Mouse (Mus musculus) thymus, adult 2 months (tissue): ENCODE measurements at regions not wholly inside any gene's neighbourhood (a gene's known extent, or its start where the extent isn't known, plus 50 kb on each side); places are given as distances from the start of the nearest gene placed in this dataset.

Source experiments
- DNase-seq: peaks from one replicate; pipeline ENCODE4 v3.0.0; 2021
- H3K27ac ChIP-seq: fragments of 200-500 bp; 2 replicates; pipeline ENCODE4 v1.5.1; 2012; ENCODE audit warnings: low read length, control low read depth; ENCODE audit not compliant: control insufficient read depth, insufficient read depth
- H3K27me3 ChIP-seq: fragments of 200-500 bp; 2 replicates; pipeline ENCODE4 v1.6.1; 2012; ENCODE audit warnings: mild to moderate bottlenecking, low read length, moderate library complexity, mixed read lengths; ENCODE audit not compliant: control insufficient read depth, insufficient read depth
- H3K36me3 ChIP-seq: fragments of 200-500 bp; 2 replicates; pipeline ENCODE4 v1.6.1; 2012; ENCODE audit warnings: mild to moderate bottlenecking, low read length, moderate library complexity; ENCODE audit not compliant: control insufficient read depth, insufficient read depth
- H3K4me1 ChIP-seq: fragments of 200-500 bp; replicated peaks from 2 replicates; pipeline ENCODE4 v1.6.1; 2012; ENCODE audit warnings: low read length; ENCODE audit not compliant: control insufficient read depth, insufficient read depth
- H3K4me3 ChIP-seq: fragments of 200-500 bp; 2 replicates; pipeline ENCODE4 v1.5.1; 2012; ENCODE audit warnings: mild to moderate bottlenecking, low read length, control low read depth, moderate library complexity; ENCODE audit not compliant: control insufficient read depth, insufficient read depth
- CTCF ChIP-seq: fragments of 200-500 bp; IDR thresholded peaks from 2 replicates; pipeline ENCODE4 v1.5.1; 2012; ENCODE audit warnings: mild to moderate bottlenecking, control low read depth, low read length, moderate library complexity, borderline replicate concordance; ENCODE audit not compliant: control insufficient read depth, poor library complexity, insufficient read depth; ENCODE audit errors: extremely low read depth
- POLR2A ChIP-seq: fragments of 200-500 bp; IDR thresholded peaks from 2 replicates; pipeline ENCODE4 v1.6.1; 2012; ENCODE audit warnings: mild to moderate bottlenecking, low read length, control low read depth, moderate library complexity; ENCODE audit not compliant: control insufficient read depth, poor library complexity, insufficient read depth; ENCODE audit errors: extremely low read depth
- WGBS: fragments of 180-500 bp; shearing (Covaris S2); methylation state at CpG from one replicate; pipeline ENCODE4 v1.1.7; 2018; 5-methylcytosine and 5-hydroxymethylcytosine counted together

DNA sequence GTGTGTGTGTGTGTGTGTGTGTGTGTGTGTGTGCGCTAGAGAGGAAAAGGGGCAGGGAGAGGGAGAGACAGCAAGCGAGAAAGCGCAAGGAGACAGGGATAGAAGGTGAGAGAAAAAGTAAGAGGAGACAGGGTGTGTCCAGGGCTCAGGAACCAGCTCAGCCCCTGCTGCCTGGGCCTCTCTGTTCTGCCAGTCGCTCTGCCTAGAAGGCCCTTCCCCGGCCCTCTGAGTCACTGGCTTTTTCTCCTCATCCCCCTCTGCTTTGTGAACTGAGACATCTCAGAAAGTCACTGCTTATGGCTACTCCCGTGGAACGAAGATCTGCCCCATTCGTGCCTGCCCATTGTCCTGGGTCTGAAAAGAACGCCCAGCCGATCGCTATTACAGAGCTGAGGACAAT, 112.2 kb downstream of the Gm826 start:
- no peak for DNase-seq
- Histone ChIP-seq H3K4me3 (no peak overlapping the region), H3K4me1 (no peaks in the 10 kb centered on the region), H3K27ac (no peak overlapping the region), H3K36me3 (no peaks in the 10 kb centered on the region), H3K27me3 (no peaks in the 10 kb centered on the region)
- WGBS, result 90% methylated on average over 11 of the region's 11 CpGs
- TF ChIP-seq CTCF, result no peak
- TF ChIP-seq POLR2A, result no peak

DNA sequence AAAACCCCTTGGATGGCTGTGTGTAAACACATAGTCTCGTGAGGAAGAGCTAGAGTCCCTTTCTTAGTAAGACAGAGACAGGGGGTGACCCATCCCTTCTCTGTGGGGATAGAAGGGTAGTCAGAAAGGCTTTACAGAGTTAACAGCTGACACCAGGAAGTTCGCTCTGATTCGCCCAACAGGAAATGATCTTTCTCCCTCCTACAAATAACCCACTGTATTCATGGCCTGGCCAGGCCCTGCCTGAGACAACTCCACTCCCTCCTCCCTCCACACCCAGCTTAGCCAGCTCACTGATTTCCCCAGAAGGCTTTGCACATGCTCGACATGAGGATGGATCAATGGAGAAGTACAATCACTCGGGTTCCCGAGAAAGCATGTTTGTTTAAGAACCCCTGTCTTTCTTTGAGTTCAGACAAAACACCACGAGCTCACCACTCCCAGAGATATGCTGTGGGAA, 113.4 kb downstream of the Gm826 start:
- no peaks in the 10 kb centered on the region for H3K4me1 ChIP-seq
- 39% methylated on average over 7 of the region's 7 CpGs for WGBS
- H3K36me3 ChIP-seq, result no peaks in the 10 kb centered on the region
- no peak overlapping the region for H3K27ac ChIP-seq
- DNase-seq, result no peak
- no peak for TF ChIP-seq CTCF
- TF ChIP-seq POLR2A, result no peak
- H3K4me3 ChIP-seq, result no peak overlapping the region
- H3K27me3 ChIP-seq, result no peaks in the 10 kb centered on the region

DNA sequence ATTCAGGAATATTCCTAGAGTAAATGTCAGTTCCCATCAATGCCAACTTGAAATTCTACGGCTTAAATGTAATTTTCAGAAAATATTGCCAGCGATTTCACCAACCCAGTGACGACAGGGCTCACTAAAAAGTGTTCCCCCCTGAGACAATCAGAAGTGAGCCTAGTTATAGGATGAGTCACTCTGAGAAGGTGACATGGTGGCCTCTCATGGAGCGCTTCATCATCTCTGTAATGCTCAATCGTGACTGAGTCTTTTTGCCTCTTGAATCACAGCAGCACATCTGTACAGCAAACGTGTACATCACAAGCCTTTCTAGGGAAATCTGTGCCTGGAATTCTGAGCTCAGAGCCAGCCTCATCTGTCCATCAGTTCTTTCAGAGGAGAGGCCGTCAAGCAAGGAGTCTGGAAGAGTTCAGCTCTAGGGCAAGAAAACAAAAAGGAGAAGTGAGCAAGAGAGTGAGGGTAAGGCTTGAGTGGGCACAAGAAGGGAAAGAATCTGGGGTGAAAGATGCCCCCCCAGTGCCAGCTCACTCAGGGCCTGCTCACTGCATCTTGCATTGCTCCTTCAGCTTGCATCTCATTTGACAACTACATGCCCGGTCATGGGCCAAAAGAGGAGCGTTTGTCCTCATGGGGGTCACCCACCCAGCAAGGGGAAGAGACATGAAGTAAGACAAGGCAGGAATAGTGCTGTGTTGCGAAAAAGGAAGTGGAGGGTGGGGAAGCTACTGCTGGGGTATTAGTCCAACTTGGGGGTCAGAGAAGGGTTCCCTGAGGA, 119.7 kb downstream of the Gm826 start:
- TF ChIP-seq CTCF, result no peak
- no peak for TF ChIP-seq POLR2A
- H3K27me3 ChIP-seq, result no peaks in the 10 kb centered on the region
- no peak overlapping the region for H3K27ac ChIP-seq
- DNase-seq, result no peak
- H3K4me3 ChIP-seq, result no peak overlapping the region
- no peaks in the 10 kb centered on the region for H3K36me3 ChIP-seq
- H3K4me1 ChIP-seq, result no peaks in the 10 kb centered on the region
- WGBS, result 81% methylated on average over 10 of the region's 10 CpGs

DNA sequence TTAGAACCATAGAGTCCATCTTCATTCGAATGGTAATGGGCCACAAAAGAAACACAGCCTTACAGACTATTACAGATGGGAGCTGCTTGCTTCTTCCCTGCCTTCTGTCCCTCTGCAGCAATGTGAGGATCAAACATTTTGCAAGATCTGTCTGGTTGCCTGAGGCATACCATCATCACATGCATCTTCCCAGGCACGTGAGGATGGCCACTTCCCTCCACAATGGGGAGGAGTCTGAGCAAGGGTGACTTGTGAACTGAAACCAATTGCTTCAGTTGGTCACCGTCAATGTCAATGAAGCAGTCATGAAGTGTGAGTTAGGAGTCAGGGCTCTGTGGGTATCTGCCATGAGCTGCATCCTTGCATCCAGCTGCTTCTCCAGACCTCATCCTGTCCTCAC, 123.5 kb downstream of the Gm826 start:
- H3K4me1 ChIP-seq, result no peaks in the 10 kb centered on the region
- H3K27ac ChIP-seq, result no peak overlapping the region
- no peak for DNase-seq
- TF ChIP-seq CTCF (no peak), POLR2A (no peak)
- H3K27me3 ChIP-seq, result no peaks in the 10 kb centered on the region
- 68% methylated on average over 3 of the region's 3 CpGs for WGBS
- H3K36me3 ChIP-seq, result no peaks in the 10 kb centered on the region
- no peak overlapping the region for H3K4me3 ChIP-seq

DNA sequence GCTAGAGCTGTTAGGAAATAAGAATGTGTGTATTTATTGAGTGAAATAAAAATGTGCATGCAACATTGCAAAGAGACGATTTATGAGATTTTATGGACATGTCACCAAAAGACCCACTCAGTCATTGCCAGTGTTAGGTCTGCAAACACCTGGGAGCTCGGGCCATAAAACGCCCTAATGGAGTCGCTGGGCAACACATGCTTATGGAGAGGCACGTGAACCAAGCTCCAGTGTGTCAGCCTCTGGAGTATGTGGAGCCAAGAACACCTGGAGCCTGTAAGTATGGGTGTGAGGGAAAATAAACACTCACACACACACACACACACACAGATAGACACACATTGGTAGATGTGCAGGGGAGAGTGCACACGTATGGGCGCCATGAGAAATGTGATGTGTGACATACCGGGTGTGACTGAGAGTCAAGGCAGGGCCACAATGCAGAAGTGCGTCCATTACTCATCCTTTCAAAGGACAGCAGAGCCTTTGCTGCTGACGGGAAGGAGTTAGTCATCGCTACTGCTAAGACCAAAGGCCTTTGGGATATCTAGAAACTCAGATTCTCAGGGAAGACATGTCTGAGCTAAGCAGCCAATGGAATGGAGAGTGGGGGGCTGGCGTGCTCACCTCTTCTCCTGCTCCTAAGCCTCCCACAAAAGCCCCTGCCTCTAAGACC, 124.2 kb downstream of the Gm826 start:
- no peak overlapping the region for H3K4me3 ChIP-seq
- no peaks in the 10 kb centered on the region for H3K36me3 ChIP-seq
- no peaks in the 10 kb centered on the region for H3K27me3 ChIP-seq
- no peaks in the 10 kb centered on the region for H3K4me1 ChIP-seq
- H3K27ac ChIP-seq, result no peak overlapping the region
- no peak for DNase-seq
- 93% methylated on average over 12 of the region's 12 CpGs for WGBS
- TF ChIP-seq CTCF (no peak), POLR2A (no peak)

DNA sequence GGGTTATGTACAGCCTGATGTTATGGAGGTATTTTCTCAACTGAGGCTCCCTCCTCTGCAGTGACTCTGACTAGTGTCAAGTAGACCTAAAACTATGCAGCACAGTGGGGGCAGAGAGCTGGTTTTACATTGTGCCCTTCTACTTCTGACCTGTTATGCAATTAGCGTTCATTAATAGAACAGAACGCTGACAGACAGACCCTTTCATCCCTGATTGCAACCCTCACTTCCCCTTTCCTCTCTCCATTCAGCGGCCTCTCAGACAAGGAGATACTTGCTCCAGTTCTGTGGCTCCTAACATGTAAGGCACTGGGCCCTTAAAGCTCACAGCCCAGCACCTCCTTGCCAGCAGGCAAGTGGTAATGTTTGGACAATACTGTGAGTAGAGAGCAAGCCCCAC, 125.7 kb downstream of the Gm826 start:
- no peaks in the 10 kb centered on the region for H3K27me3 ChIP-seq
- H3K4me3 ChIP-seq, result no peak overlapping the region
- H3K27ac ChIP-seq, result no peak overlapping the region
- TF ChIP-seq CTCF (no peak), POLR2A (no peak)
- H3K4me1 ChIP-seq, result no peaks in the 10 kb centered on the region
- no peaks in the 10 kb centered on the region for H3K36me3 ChIP-seq
- no peak for DNase-seq
- 12% methylated on average over 3 of the region's 3 CpGs for WGBS

DNA sequence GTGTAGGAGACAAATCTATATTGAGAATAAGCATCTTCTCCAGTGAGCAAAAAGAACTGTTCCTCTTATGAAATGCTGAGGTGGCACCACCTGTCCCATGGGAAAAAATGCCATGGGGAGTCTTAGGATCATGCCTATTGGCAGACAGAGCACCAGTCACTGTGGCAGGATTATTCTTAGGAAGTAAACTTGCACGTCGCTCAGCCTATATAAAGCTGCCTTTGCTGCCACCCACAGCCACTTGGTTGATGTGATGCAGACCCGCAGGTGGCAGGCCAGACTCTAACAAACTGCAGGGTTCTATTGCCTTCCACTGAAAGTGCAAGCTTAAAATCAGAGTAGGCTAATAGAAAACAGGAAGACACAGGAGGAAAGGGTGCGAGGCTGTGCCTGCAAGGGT, 126.7 kb downstream of the Gm826 start:
- WGBS, result 63% methylated on average over 4 of the region's 4 CpGs
- Histone ChIP-seq H3K36me3 (no peaks in the 10 kb centered on the region), H3K4me3 (no peak overlapping the region), H3K4me1 (no peaks in the 10 kb centered on the region), H3K27ac (no peak overlapping the region), H3K27me3 (no peaks in the 10 kb centered on the region)
- no peak for DNase-seq
- TF ChIP-seq POLR2A (no peak), CTCF (no peak)
